Mouse (Mus musculus) gastrocnemius, postnatal 14 days (tissue): ENCODE measurements at regions not wholly inside any gene's neighbourhood (a gene's known extent, or its start where the extent isn't known, plus 50 kb on each side); places are given as distances from the start of the nearest gene placed in this dataset.
"Not testable (repeated sequence)": the region's sequence is repeated elsewhere in the genome, so short reads cannot be mapped to it uniquely, and the experiment has no call there.

ENCODE experiments used
- DNase-seq: peaks from one replicate; pipeline ENCODE4 v3.0.0; 2021; ENCODE audit warnings: mixed read lengths
- intact Hi-C: fragments of 180-260 bp; cut with DNase I; formaldehyde crosslinking; loops from one replicate; pipeline ENCODE4 v1.15.1; 2025; ENCODE audit warnings: low total_unique reads

DNA sequence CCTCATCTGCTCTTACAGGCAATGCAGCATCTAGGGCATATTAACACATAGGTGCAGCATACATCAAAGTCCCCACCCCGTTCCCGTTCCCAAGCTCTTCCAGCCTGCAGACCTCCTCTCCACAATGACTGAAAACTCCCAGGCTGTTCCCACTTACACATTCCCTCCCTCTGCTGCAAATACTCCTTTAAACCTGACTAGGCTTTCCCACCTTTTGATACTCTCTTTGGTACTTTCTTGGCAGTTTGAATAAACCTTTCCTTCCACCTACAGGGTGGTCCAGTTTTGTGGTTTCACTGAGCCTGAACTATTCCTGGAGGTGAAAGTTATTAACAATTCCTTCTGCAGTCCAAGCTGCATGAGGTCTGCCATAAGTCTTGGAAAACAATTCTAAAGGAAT, 263.7 kb downstream of the 1810013L24Rik start:
- intact Hi-C loops = no loop called here
- DNase-seq = no peak

DNA sequence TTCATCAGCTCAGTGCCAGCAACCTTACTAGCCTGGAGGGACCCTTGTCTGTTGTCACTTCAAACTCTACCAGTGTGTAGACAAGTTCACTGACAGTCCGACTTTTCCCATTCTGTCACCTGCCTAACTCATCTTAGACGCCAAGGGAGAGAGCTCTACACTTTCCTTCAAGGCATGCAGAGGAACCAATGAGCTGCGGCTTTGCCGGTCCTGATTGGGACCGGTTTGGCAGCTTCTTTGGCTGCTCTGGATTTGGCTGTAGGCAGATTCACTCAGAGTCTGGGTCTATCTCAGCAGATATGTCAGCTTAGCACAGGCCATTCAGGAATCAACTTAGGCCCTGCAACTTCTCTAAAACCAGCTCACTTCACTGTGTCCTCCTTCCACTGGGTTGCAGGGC, 264.3 kb downstream of the 1810013L24Rik start:
- DNase-seq = no peak
- intact Hi-C loops = no loop called here

DNA sequence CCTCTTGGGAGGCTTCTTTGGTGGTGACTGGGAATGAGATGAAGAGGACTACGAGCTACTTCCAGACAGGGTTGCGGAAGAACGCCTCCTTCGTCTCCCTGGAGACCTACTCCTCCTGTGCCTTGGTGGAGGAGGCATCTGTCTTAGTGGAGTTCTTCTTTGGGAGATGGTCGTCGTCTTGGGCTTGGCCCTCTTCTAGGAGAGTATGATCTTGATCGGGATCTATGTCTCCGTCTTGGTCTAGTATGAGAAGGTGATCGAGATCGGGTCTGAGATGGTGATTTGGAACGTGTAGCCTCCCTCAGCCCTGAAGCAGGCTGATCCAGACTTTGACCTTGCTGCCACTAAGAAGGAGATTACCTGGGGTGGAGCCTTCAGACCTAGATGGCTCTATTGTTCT, 276.3 kb downstream of the 1810013L24Rik start:
- DNase-seq = no peak
- intact Hi-C loops = no loop called here

DNA sequence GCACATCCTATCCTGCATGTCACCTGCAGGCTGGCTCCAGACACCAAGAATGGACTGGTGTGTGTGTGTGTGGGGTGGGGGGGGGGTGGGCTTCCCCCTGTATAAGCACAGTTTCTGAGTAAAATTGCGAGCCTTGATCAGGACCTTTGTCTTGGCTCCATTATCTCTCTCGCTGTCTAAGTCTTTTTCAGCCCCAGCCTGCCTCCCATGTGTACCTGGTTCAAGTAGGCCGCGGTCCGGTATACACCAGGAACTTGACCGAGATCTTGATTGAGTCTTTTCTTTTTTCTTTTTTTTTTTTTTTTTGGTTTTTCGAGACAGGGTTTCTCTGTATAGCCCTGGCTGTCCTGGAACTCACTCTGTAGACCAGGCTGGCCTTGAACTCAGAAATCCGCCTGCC, 276.8 kb downstream of the 1810013L24Rik start:
- intact Hi-C loops, DNase-seq: not testable (repeated sequence)

DNA sequence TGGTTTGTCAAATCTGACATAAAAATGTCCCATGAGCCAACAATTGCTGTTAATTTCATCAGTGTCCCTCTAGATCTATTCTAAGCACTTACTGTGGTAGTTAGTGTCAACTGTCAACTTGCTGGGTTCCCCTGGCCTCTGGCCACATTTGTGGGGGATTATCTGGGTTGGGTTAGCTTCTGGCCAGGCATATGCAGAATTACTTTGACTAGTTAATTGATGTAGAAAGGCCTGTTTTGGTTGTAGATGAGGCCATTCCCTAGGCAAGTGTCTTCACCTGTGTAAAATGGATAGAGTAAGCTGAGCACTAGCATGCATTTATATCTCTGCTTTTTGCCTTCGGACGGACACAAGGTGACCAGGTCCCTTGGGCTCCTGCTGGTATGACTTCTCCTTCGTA, 283.9 kb downstream of the 1810013L24Rik start:
- intact Hi-C loops = no loop called here
- no peak for DNase-seq

DNA sequence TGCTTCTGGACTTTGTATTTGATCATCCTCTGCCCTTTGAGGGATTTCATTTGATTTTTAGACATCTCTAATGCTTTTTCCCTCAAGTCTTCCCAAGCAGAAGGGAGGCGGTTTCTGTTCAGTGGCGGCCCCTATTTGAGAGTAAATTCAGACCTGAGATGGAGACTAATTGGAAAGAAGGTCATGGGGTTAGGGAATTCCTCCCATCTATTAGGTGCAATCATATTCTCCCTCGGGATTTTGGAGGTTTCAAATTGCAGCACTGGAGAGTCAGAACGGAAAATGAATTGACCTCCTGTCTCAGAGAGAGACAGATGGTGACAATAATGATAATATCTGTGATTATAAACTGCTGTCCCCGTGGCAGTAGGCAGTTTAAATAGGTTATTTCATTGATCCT, 285.6 kb downstream of the 1810013L24Rik start:
- no peak for DNase-seq
- intact Hi-C loops = no loop called here

DNA sequence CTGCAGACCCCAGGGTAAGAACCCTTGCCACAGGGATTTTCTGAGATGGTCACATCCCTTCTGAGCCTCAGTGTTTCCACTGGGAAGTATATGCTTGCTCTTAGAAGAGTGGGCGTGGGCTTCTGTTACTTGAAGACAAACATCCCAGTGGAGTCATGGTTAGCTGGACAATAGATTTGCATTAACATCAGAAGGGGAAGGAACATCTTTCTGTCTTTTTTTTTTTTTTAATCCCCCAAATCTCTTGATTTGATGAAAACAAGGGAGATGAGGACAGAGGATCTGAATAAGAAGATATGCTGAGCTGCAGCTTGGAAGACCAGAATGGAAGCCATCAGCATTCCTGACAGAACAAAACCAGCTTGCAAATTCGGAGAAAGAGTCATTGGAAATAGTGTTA, 291.7 kb downstream of the 1810013L24Rik start:
- DNase-seq = no peak
- intact Hi-C loops = no loop called here

DNA sequence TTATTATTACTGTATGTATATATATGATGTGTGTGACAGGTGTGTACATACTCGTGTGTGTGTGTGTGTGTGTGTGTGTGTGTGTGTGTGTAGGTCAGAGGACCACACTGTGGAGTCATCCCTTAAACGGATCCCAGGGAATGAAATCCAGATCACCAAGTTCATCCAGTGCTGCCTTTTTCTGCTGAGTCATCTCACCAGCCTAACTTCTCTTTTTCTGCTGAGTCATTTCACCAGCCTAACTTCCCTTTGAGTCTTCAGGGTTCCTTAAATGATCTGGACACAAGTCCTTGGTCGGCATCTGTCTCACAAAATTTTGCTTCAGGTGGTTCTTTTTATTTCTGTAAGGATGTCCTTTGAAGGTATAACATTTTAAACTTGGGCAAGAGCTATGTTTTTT, 302.2 kb downstream of the 1810013L24Rik start:
- DNase-seq = no peak
- intact Hi-C loops = no loop called here

DNA sequence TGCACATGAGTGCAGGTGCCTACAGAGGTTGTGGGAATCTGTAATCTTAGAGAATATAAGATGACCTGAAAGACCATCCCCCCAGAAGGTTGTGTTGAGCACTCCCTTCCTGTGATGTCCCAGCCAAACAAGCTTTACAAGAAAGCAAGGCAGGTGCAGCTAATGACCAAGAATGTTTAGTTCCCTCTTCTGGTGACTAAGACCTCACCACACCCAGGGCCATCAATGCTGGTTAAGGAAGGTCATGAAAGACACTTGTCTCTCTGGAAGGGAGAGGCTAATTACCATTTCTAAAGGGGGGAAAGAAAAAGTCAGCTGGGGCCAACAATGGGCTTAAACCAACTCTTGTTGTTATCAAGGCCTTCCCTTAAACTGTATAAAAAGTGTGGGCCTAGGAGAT, 302.9 kb downstream of the 1810013L24Rik start:
- intact Hi-C loops = no loop called here
- no peak for DNase-seq

DNA sequence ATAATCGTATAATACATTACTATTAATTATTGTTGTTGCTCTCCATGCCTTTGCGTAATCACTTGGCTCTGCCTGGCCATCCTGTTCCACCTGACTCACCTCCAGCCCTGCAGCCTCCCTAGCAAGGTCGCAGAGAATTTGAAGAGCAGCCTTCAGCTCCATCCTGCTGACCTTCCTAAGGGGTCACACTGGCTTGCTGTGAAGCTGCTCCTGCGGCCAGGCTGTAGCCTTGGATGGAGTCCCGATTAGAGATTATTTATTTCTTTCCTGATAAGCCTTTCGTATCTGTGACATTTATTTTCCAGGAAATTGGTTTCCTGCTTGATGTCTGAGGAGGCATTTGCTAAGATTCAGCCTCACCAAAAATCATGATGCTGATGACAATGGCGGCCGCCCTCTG, 305.5 kb downstream of the 1810013L24Rik start:
- no peak for DNase-seq
- intact Hi-C loops = no loop called here

DNA sequence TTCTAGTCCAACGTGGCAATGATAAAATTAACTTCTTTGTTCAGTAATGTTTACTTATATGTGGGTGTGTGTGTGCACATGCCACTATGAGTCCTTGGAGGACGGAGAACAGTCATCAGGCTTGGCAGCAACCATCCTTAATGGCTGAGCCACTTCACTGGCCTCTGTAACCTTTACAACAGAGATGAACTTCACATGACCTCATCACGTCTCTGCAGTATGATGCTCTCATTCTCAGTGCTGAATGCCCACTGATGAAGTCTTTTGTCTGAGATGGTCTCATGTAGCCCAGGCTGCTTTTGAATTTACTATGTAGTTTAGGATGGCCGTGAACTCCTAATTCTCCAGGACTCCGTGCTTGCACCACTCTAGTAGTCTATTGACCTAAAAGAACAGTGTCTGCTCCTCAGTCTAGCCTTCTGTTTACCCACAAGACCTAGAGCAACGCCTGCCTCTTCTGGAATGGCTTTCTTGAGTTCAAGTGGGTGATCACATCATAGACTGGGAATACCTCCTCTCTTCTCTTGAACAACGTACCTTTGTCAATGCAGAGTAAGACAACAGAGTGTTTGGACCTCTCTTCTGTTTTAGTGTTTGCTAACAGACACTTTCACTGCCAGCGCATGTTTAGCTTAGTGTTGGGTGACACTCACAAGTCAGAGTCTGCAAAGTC, 308.8 kb downstream of the 1810013L24Rik start:
- intact Hi-C loops = no loop called here
- no peak for DNase-seq

DNA sequence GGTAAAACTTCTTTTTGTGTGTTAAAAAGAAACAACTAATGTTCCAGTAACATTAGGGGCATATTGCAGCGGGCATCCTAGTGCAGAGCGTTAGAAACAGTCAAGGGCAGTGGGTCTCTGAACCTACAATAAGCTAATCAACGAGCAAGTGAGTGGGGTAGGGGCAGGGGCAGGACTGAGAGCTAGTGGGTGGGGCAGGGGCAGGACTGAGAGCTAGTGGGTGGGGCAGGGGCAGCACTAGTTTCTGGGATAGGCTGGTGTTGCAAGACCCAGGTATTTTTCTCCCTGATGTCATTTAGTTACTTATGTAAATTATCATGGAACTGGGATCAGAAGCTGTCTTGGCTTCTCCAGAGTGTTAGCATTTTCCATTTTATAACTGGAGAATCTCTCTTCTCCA, 309.5 kb downstream of the 1810013L24Rik start:
- intact Hi-C loops = no loop called here
- no peak for DNase-seq

DNA sequence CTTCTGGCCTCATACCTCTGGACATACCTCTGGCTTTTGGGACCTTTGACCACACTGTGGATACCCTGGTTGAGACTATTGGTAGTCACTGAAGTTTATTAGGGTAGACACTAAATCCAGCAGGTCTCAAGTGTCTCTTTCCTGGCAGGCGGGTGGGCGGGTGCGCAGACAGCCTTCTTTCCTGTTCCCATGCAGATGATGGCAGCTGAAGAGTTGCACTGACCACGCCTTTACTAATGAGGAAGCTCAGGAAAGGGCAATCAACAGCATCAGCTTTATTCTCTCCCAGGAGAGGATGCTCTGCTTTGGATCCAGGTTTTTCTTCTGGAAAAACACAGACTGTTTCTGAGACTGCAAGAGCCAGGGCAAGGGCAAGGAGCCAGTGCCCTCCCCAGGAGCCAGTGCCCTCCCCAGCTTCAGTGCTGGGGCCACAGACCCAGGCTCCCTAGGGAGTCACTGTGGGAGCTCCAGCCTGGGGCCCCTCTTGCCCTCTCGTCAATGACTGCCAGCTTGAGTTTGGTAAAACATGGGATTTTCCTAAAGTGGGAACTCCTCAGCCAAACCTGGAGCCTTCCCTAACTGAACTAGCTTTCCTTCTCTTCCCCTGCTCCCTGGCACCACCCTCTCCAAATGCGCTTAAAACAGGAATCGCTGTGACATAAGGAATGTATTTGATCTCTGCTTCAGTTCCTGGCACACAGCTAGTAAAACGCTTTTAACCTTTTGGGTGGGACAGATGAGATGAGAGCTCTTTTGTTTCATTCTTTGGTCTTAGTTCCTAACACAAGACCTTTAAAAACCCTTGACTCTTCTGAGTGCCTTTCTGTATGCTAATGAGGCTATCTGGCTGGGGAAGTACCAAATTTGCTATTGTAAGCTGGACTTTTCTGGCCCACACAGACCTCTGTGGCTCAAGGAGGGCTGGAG, 319.6 kb downstream of the 1810013L24Rik start:
- DNase-seq = no peak
- intact Hi-C loops = no loop called here

DNA sequence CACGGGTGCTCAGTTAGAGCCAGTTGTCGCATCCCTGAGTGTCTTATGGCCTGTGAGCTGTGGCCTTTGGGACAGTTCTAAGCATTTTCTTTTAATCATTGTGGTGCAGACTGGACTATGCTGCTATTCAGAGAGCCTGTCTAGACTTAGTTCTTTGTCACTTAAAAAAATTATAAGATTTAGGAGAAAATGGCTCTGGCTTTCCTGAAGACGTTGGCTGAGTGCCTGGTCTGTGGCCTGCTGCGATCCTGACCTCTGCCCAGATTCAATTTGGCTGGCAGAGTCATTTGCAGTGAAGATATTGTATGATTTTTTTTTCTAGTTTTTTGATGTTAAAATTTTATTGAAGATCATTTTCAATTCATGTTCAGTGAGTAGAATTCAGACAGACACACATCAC, 322.0 kb downstream of the 1810013L24Rik start:
- DNase-seq = no peak
- intact Hi-C loops = no loop called here

DNA sequence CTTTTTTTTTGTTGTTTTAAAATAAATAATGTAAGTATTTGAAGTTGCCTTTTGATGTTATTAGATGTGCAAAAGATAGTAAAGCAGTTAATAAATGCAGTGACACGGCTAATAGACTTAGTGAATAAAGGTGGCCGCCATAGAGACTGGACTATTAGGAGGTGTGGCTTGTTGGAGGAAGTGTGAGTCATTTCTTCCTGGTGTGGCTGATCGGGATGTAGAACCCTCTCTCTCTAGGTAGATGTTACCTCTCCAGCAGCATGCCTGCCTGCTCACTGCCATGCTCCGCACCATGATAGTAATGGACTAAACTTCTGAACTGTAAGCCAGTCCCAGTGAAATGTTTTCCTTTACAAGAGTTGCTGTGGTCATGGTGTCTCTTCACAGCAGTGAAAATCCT, 323.6 kb downstream of the 1810013L24Rik start:
- no peak for DNase-seq
- intact Hi-C loops = no loop called here

DNA sequence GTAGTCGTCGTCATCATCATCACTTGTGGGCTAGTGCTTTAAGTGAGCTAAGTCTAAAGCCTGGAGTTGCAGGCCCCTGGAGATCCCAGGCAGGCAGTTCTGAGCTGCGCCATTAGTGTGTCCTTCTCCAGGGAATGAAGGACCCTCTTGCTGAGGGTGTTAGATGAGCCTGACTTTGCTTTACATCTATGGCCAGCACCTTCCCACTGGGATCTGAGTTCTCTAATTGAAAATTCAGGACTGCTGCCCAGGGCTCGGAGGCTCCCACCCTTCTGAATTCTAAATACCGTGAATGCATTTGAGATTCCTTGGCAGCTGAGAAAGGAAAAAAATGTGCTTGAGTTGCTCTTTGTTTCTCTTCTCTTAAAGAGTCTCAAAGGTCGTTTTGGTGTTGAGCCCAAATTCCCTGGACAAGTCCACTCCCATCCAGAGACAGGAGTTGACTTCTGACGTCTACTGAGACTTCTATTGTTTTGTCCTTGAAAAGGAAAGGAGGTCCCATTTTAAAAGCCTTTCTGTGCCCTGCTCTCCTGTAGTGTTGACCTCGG, 335.9 kb downstream of the 1810013L24Rik start:
- intact Hi-C loops = no loop called here
- DNase-seq = no peak

DNA sequence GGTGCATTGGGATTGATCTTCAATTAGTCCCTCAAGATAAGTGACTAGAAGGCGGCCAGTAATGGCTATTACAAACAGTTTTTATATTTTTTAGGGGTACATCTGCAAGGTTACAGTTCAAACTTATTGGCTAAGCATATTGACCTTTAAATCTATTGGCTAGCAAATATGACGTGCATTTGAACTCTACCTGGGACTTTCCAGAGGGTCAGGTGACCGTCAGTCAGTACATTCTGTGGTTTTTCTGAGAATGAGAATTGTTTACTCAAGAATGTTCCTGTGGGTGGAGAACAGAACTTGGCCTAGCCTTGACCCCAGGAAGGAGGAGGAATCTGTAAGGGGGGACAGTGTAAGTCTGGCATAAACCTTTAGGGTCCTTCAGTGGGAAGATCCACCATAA, 346.5 kb downstream of the 1810013L24Rik start:
- no peak for DNase-seq
- intact Hi-C loops = no loop called here

DNA sequence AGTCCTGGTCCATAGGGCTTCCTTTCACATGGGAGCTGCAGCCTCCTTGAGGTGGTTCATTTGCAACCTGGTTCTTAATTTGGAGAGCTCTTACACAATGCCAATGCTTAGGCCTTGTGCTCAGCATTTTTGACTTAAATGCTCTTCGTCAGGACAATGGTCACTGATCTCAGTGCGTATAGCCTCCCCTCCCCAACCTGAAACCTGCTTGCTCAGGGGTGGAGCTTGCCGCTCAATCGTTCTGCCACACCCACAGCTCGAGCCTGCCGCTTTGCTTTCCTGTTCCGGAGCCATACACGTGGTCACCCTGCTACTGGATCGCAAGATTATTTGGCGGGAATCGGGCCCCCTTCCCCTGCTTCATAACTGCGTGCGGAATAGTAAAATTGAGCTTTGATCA, 365.9 kb downstream of the 1810013L24Rik start:
- intact Hi-C loops = no loop called here
- no peak for DNase-seq

DNA sequence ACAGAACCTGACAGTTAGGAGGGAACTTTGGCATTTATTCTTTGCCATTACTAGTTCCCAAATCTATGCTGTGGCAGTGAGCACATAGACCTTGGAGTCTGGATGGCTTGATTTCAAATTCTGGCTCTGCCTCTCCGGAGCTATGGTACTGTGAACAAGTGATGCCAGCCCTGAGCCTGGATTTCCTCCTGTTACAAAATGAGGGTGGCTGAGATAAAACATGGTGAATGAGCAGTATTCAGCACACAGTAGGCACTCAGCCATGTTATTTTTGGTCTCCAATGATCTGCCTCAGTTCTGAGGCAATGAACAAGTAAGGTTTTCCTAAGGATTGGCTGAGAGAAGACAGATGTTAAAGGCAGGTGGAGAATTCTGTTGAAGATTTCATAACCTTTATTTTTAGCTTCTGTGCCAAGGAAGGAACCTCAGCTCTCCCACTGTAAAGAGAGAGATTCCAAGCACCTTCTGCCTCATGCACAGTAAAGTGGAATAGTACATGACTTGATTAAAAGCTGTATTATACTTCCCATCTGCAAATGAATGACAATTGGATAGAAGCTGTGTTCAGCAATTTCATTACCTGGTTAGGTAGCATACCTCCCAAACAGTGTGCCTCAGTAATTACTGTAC, 369.1 kb downstream of the 1810013L24Rik start:
- DNase-seq = no peak
- intact Hi-C loops = no loop called here

DNA sequence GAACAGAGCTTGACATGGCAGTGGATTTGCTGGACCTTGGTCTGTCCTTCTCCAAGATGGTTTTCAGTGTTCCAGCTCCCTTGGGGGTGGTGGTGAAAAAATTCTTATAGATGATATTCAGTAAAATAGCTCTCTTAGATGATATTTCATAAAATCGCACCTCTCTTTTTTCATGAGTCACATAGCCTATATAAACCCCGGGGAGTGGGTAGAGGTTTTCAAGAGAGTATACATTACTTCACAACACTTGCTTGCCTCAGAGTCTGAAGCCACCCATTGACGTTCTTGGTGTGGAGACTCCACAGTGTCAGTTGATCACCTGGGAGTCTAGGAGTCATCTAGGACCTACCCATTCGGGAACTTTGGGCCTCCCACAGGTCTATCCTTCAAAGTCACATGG, 378.7 kb downstream of the 1810013L24Rik start:
- intact Hi-C loops = no loop called here

More for the DNA sequence above, 378.7 kb downstream of the 1810013L24Rik start:
- no peak for DNase-seq
